Mouse (Mus musculus) embryonic fibroblast, embryonic 13.5 days (primary cell): ENCODE results near the gene Gpx5. TPM values are rescaled to one million over a fixed set of nuclear protein-coding genes. Genes with fewer than 3 reads are reported as not detected.
"Not testable (repeated sequence)": the region's sequence is repeated elsewhere in the genome, so short reads cannot be mapped to it uniquely, and the experiment has no call there.

Experiments
- H3K27ac ChIP-seq: 2 replicates; pipeline ENCODE4 v1.5.1; 2012; ENCODE audit warnings: low read length, control low read depth, inconsistent platforms; ENCODE audit not compliant: insufficient read depth
- H3K4me1 ChIP-seq: 2 replicates; pipeline ENCODE4 v1.6.1; 2011; ENCODE audit warnings: low read length; ENCODE audit not compliant: control insufficient read depth, insufficient read depth
- H3K4me3 ChIP-seq: 2 replicates; pipeline ENCODE4 v1.5.1; 2011; ENCODE audit warnings: mild to moderate bottlenecking, control low read depth, low read length; ENCODE audit not compliant: insufficient read depth
- CTCF ChIP-seq: IDR thresholded peaks from 2 replicates; pipeline ENCODE4 v1.5.1; 2011; ENCODE audit warnings: mild to moderate bottlenecking, control low read depth, low read length, moderate library complexity, borderline replicate concordance; ENCODE audit not compliant: insufficient read depth
- POLR2A ChIP-seq: IDR thresholded peaks from 2 replicates; pipeline ENCODE4 v1.6.1; 2011; ENCODE audit warnings: low read depth, mild to moderate bottlenecking, control low read depth, low read length, moderate library complexity
- polyA plus RNA-seq: library from polyadenylated mRNA; stranded (reverse); fragments of >200 nt; gene quantifications from 2 replicates; pipeline ENCODE4 v1.2.4, GENCODE M21; 2011; ENCODE audit warnings: low read depth; ENCODE audit not compliant: missing spikeins, insufficient read length

Gpx5 gene
- polyA plus RNA-seq, 1 experiment = not detected

GRCm38 (mm10) chr13:21253040-21253439 lies 39.5 kb downstream of the Gpx5 start:
- peaks cover 2% of the 10 kb centered on the region for H3K4me1 ChIP-seq
- H3K27ac ChIP-seq = no peak overlapping the region
- peak overlapping the region; percentile 91 for H3K4me3 ChIP-seq
- no peak for TF ChIP-seq CTCF
- no peak for TF ChIP-seq POLR2A

DNA sequence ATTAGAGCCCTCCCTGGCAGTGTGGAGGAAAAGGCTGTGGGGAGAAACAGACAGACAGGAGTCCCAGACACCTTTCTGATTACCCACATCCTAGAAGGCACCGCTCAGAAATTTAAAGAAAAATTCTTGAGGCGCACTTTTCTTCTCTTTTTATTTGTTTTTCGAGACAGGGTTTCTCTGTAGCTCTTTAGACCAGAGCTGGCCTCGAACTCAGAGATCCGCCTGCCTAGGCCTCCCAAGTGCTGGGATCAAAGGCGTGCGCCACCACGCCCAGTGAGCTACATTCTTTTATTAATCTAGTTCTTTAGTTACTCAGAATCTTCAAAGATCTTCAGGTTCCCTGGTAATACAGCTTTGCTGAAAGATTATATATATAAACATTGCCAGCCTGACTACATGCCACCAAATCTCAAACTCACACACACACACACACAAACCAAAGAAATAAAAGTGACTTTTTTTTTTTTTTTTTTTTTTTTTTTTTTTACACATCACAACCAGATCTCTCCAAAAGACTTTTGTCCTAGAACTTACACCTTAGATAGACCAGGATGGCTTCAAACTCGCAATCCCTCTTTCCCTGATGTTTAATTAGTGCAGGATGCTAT lies 42.4 kb downstream of the Gpx5 start:
- no peak for TF ChIP-seq CTCF
- no peak for TF ChIP-seq POLR2A
- H3K27ac ChIP-seq = no peak overlapping the region

GRCm38 (mm10) chr13:21249022-21249421 lies 43.5 kb downstream of the Gpx5 start:
- H3K4me3 ChIP-seq = peak overlapping the region; percentile 55
- TF ChIP-seq POLR2A (no peak), CTCF (no peak)
- H3K4me1 ChIP-seq = peaks cover 2% of the 10 kb centered on the region; the same call in 1 of the 2 replicates
- no peak overlapping the region for H3K27ac ChIP-seq

More for the DNA sequence above, 42.4 kb downstream of the Gpx5 start:
- Histone ChIP-seq H3K4me1 (peaks cover 2% of the 10 kb centered on the region), H3K4me3 (0 out of 2 replicates have a peak overlapping the region, but pooled peaks have one; percentile 18)

GRCm38 (mm10) chr13:21246276-21246675 lies 46.3 kb downstream of the Gpx5 start:
- no peak overlapping the region for H3K4me3 ChIP-seq
- TF ChIP-seq CTCF (no peak), POLR2A (no peak)
- no peaks in the 10 kb centered on the region for H3K4me1 ChIP-seq
- H3K27ac ChIP-seq = no peak overlapping the region

- H3K27ac ChIP-seq, H3K4me1 ChIP-seq, H3K4me3 ChIP-seq: not testable (repeated sequence)
These were observed 47.6 kb downstream of the Gpx5 start for GRCm38 (mm10) chr13:21244967-21245366.

DNA sequence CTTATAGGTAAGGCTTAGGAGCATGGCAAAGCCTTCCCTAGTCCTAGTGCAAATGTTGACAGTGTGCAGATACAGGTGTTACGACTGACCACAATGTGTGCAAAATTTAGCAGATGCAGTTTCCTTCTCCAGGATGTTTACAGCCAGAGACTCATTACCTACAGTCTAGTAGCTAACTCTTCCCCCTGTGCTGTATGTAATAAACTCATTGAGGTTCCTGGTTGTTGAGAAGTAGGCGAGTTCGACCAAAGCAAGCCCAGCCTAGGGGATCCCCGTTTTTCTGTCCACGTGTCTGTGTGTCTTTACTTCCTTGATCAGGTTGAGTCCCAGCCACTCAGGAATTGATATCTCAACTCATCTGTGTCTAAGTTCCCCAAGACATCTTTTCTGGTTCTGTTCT lies 48.4 kb downstream of the Gpx5 start:
- H3K4me1 ChIP-seq = no peaks in the 10 kb centered on the region
- no peak for TF ChIP-seq POLR2A
- TF ChIP-seq CTCF = no peak
- no peak overlapping the region for H3K27ac ChIP-seq
- no peak overlapping the region for H3K4me3 ChIP-seq

DNA sequence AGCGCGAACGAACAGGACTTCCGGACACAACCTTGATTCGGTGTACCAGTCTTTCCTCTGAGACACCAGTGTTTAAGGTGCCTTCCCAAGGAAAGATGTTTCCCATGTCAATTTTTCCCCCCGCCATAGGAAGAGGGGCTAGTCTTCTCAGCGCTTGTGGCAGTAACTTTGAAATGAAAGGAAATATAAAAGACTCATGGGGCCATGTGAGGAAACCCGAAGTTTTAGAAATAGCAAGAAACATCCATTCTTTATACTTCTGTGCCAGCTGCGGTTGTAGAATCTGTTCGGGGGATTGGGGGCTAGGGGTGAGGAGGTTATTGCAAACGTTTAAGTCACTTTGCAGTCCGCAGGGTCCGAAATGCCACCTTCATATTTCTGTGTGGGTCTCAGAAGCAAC lies 49.3 kb downstream of the Gpx5 start:
- Histone ChIP-seq H3K4me3 (peak overlapping the region; percentile 53), H3K27ac (no peak overlapping the region), H3K4me1 (no peaks in the 10 kb centered on the region)
- no peak for TF ChIP-seq POLR2A
- TF ChIP-seq CTCF = no peak

DNA sequence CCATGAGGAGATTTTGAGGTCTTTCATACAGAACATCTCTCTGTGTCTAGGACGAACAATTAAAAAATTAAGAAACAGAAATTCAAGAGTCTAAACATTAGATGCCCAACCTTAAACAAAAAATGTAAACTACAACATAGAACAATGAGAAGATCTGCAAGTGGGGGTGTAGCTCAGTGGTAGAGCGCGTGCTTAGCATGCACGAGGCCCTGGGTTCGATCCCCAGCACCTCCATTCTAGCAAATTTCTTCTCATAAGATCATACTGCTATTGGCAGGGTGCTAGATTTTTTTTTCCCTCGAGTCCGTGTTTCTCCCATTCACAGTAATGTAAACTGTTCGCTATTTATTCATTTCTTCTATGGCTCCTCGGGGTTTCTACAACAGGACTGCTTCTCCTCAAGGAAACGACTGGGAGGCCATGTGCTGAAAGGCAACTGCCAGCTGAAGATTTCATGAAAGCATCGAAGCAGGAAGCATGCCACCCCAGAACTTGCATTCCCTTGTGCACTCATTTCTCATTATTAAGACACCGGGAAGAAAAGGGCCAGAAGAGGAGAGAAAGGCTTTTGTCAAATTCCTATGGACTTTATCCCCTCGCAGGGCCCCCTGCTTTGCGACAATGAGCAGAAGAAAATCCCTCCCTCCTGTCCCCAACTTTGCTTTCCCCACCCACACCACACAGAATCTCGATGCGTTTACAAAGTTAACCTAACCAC lies 50.0 kb downstream of the Gpx5 start:
- no peak for TF ChIP-seq CTCF
- no peak for TF ChIP-seq POLR2A
- Histone ChIP-seq H3K4me1 (0 out of 2 replicates have a peak, but pooled peaks cover under 1% of the 10 kb centered on the region), H3K27ac (no peak overlapping the region), H3K4me3 (peak overlapping the region; percentile 53)

DNA sequence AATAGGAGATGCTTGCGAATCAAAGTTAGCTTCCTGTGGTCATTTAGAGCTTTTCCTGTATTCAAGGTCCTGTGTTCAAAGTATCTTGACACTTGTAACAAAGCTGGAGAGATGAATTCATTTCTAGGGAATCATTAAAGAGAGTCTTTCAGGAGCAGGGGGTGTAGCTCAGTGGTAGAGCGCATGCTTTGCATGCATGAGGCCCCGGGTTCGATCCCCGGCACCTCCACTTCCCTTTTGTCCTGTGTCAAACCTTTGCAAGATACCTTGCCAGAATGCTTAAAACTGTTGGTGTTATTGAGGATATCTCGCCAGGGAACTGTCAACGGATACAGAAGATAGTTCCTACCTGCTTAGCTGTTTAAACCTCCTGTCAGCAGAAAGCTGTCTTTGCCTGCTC lies 51.7 kb downstream of the Gpx5 start:
- Histone ChIP-seq H3K4me3 (no peak overlapping the region; the same call in 1 of the 2 replicates), H3K4me1 (peaks cover 4% of the 10 kb centered on the region; the same call in 1 of the 2 replicates), H3K27ac (no peak overlapping the region)
- TF ChIP-seq POLR2A = no peak
- TF ChIP-seq CTCF = no peak

- Histone ChIP-seq H3K4me1 (peaks cover 6% of the 10 kb centered on the region; the same call in 1 of the 2 replicates), H3K4me3 (no peak overlapping the region), H3K27ac (no peak overlapping the region)
- no peak for TF ChIP-seq CTCF
- no peak for TF ChIP-seq POLR2A
These were observed 55.4 kb downstream of the Gpx5 start for GRCm38 (mm10) chr13:21237161-21237560.
